Mouse (Mus musculus): ENCODE data around the gene Napb.
"Not testable (repeated sequence)": the region's sequence is repeated elsewhere in the genome, so short reads cannot be mapped to it uniquely, and the experiment has no call there.

Napb gene

GRCm38 (mm10) chr2:148732327-148733000 lies at the start of gene Napb:
Gene Napb (minus strand): TSS chr2:148732467.
- peak; percentile 91 for DNase-seq (ENCODE audit: extremely low spot score)

DNA sequence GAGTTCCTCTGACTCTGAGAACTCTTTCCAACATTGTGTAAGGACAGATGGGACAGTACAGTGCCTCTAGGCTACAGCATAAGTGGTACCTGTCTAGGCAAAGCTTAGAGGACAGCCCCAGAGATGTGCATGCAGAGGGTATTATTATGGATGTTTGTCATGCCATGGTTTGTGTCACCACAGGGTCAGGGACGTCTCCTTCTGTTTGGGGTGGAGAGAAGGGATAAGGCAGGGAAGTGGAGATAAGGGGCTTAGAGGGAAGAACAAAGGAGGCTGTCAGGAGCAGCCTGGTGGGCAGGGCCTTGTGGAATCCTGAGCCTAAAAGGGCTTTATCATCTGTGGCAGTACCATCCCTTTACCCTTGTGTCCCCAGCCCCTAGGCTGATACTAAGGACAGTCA lies 49.4 kb upstream of the Napb start, which contains the start of gene 8030411F24Rik:
Gene 8030411F24Rik, plus strand, starts transcription at position 301 of the 400 bp plus-strand sequence.
- DNase-seq (ENCODE audit: extremely low spot score) = no peak

GRCm38 (mm10) chr2:148771397-148771796 lies 39.1 kb upstream of the Napb start, which contains the start of gene Cst11:
Gene Cst11 (minus strand): TSS chr2:148771497.
- not testable (repeated sequence) for DNase-seq (ENCODE audit: extremely low spot score)

- DNase-seq (ENCODE audit: extremely low spot score) = no peak
These were observed 31.6 kb upstream of the Napb start for GRCm38 (mm10) chr2:148763648-148764388.

DNA sequence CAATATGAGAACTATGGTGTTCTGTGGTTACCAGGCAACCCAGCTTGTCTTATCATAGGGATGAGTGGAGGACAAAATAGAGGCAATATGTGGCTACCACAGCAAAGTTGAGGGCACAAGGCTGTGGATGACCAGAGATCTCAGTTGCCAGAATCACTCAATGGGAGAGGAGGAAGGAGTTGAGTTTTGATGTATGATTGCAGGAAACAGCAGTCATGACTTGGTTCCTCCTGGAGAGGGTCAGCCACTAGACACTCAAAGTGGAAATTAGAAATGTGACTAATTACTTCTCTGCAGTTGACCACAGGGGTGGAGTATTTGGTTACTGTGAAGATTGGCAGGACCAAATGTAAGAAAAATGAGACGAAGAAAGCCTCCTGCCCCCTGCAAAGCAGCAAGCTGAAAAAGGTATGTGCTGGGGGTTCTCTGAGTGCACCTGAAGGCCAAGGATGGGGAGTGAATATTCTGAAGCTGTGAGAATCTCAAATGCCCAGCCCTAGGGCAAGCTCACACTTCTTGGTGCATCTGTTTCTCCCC lies 22.1 kb upstream of the Napb start:
- no peak for DNase-seq (ENCODE audit: extremely low spot score)

DNA sequence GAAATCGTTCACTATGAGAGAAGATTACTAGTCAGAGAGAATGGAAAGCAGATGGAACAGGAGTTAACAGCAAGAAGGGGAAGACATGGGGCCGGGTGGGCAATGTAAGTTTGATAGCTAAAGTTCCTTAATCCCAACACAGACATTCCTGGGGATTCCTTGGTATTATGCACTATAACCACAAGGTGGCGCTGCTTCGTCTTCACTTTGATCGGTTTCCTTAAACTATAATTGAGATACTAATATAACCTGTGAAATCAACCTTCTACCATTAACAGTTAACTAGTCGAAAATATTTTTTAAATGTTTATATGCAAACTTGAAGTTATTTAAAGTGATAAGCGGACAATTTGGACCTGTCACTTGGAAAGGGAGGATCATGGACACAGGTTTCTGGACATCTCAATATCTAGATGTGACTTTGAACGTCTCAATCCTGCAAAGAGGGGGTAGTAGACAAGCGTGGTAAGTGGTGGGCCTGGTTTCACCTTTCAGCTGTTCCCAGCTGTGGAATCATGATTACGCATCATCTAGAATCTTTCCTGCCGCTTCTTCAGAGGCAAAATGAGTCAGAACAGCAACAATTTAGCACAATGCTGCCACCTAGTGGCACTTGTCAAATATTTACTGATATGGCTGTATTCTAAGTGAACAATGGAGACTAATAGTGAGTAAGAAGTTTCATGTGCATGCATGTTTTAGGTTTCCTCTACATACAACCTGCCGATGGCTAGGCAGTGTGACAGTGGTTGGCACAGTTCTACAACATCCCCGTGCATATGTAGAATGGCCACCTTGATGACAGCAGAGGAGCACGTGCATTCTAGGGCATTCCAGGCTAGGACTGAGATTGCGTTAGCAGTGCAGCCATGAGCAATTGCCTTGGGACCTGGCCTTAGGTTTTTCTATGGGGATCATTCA lies 19.9 kb upstream of the Napb start:
- peak; percentile 67 for DNase-seq (ENCODE audit: extremely low spot score)

DNA sequence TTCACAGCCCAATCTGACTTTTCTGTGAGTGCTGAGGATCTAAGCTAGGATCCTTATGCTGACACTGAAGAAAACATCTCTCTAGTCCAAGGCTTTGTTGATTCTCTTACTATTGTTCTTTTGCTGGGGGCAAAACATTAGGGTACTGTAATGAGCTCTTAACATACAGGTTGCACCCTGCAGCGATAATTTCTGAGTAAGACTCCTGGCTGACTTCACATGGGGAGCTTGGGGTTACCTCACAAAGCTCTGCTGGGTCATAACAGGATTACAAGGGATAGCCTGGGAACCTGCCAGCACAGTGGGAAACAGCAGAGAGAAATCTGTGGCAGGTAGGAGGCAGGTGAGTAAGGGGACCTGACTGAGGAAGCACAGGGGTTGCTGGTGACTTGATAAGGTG lies 17.8 kb upstream of the Napb start, which contains the start of gene Cstl1:
Gene Cstl1, plus strand, starts transcription at position 301 of the 400 bp plus-strand sequence.
- DNase-seq (ENCODE audit: extremely low spot score) = no peak

- DNase-seq (ENCODE audit: extremely low spot score) = no peak
These were observed 11.7 kb upstream of the Napb start for GRCm38 (mm10) chr2:148743846-148744407.

- no peak for DNase-seq (ENCODE audit: extremely low spot score)
These were observed 10.7 kb upstream of the Napb start for GRCm38 (mm10) chr2:148743001-148743400.

DNA sequence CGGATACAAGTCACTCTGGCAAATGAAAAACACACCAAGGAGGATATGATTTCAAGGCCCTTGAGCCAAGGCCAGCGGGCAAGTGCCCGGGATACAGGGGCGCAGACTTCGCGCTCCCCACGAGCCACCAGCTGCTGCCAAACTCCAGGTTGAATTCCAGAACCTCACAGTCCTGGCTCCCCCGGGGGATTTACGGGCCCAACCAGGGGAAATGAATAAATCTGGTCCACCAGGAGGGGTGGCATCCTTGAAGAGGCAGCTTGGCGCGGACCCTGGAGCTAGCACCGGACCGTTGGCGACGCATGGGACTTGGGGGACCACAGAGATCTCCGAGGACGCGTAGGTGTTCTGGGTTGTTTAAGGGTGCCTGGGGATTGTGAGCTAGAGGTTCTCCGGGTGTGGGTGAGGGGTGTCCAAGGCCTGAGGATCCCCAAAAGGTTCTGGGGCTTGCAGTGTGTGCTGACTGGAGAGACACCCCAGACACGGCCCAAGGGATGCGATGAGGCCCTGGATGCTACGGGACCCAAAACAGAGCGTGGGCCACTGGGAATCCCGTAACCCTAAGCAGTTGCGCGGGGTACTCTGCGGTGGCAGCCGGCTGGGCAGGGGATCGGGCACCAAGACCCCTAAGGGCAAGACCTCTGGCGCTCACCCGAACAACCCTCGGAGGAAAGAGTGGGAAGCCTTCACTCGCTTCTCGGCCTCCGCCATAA lies 497 bp downstream of the Napb start:
- DNase-seq (ENCODE audit: extremely low spot score) = no peak

DNA sequence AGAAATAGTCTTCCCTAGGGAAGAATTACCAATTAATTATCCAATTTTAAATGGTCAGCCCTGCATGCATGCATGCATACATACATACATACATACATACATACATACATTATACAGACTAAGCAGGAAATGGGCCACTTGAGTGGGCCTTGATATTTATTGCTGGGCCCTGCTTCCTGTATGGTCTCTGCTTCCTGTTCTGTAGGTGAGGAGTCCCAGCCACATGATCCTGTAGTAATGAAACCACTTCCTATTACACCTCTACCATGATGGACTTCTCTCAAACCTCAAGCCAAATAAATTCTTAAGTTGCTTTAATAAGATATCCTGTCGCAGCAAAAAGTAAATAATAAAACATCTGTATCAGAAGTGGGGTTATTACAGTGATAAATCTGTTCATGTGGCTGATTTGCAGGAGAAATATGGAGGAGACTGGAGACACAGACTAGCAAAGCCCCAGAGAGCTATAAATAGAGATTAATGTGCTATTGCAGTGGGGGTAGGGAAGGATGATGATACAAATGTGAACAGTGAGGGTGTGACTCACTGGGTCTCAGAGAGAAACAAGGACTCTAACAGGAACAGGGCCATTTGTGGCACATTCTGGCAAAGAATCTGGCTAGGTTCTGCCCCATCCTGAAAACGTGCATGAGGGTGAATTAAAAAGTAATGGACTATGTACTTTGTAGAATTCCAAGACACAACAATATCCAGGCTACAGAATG lies 12.8 kb downstream of the Napb start:
- no peak for DNase-seq (ENCODE audit: extremely low spot score)

GRCm38 (mm10) chr2:148717072-148717471 lies 15.2 kb downstream of the Napb start:
- DNase-seq (ENCODE audit: extremely low spot score) = no peak

- no peak for DNase-seq (ENCODE audit: extremely low spot score)
These were observed 19.9 kb downstream of the Napb start for GRCm38 (mm10) chr2:148712326-148712725.

- no peak for DNase-seq (ENCODE audit: extremely low spot score)
These were observed 25.1 kb downstream of the Napb start for GRCm38 (mm10) chr2:148707202-148707530.

- peak; percentile 29 for DNase-seq (ENCODE audit: extremely low spot score)
These were observed 25.7 kb downstream of the Napb start for GRCm38 (mm10) chr2:148706409-148707201.

DNA sequence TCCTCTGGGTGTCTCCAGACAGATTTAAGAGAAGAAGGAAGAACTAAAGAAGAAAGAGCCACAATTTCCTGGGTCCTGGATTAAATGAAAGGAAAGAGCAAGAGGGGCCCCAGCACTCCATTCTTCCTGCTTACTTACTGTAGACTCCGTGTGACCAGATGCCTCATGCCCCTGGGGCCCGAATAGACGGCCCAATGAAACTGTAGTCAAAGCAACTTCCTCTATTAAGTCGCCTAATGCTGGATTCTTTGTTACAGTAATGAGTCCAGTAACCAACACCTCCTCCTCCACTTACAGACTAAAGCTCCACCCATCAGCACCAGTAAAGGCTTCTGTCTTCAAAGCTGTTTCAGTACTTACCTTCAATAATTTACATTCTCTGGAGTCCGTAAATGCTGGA lies 33.7 kb downstream of the Napb start:
- DNase-seq (ENCODE audit: extremely low spot score) = no peak

DNA sequence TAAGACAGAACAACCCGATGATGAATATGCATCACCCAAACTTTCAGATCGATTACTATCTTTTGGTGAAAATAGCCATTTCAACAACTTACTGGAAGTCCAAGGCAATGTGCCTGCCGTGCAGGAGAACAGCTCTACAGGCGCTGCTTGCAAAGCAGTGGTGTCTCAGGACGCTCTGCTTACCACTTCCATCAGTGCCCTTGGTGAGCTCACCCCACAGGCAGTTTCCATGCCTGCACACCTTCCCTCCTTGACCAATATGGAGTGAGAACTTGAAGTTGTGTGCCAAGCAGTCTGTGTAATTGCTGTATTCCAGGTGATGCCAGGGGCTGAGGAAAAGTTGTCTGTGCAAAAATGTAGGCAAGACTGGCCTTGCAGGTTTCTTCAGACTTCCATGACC lies 41.5 kb downstream of the Napb start:
- no peak for DNase-seq (ENCODE audit: extremely low spot score)

- no peak for DNase-seq (ENCODE audit: extremely low spot score)
These were observed 42.0 kb downstream of the Napb start for GRCm38 (mm10) chr2:148690291-148690690.

- DNase-seq (ENCODE audit: extremely low spot score) = no peak
These were observed 42.7 kb downstream of the Napb start for GRCm38 (mm10) chr2:148689444-148690140.

All from embryo, embryonic 9.5 days (tissue).